Mouse (Mus musculus): ENCODE results near the gene Napsa. TPM values are rescaled to one million over a fixed set of nuclear protein-coding genes. Genes with fewer than 3 reads are reported as not detected.
A peak's percentile ranks its signal among the peaks of the same experiment; 100 is the strongest.

Gene Napsa
- polyA plus RNA-seq, 1 experiment from 2014 or later, result 0.55 TPM

GRCm38 (mm10) chr7:44604139-44604606 lies 32.0 kb downstream of the Napsa start:
- H3K36me3 ChIP-seq (ENCODE audit: control insufficient read depth, insufficient read depth, low read length), result no peaks in the 10 kb centered on the region
- H3K4me2 ChIP-seq (replicated peaks; ENCODE audit: low read depth), result peak overlapping the region; percentile 44
- ATAC-seq (ENCODE audit: low FRiP score, low TSS enrichment) (no peak), DNase-seq (ENCODE audit: low spot score) (peak; percentile 30)
- peak overlapping the region; percentile 21 for H3K4me3 ChIP-seq (ENCODE audit: low read depth, low read length)
- no peaks in the 10 kb centered on the region for H3K9me3 ChIP-seq (ENCODE audit: control insufficient read depth, low read length)
- no peak overlapping the region for H3K9ac ChIP-seq (ENCODE audit: low read length)
- H3K27ac ChIP-seq (replicated peaks), result no peak overlapping the region
- H3K4me1 ChIP-seq (replicated peaks; ENCODE audit: control insufficient read depth, insufficient read depth), result no peaks in the 10 kb centered on the region
- no peaks in the 10 kb centered on the region; the same call in 1 of the 2 replicates for H3K27me3 ChIP-seq (ENCODE audit: control insufficient read depth, insufficient read depth, low read length)
- TF ChIP-seq CTCF (IDR thresholded peaks at IDR 0.05; ENCODE audit: low read depth), result peak; percentile 21; the same call in 1 of the 2 replicates
- no peak for TF ChIP-seq EP300 (optimal IDR thresholded peaks at IDR 0.05)
- under 1% methylated on average over 23 of the region's 25 CpGs for WGBS

DNA sequence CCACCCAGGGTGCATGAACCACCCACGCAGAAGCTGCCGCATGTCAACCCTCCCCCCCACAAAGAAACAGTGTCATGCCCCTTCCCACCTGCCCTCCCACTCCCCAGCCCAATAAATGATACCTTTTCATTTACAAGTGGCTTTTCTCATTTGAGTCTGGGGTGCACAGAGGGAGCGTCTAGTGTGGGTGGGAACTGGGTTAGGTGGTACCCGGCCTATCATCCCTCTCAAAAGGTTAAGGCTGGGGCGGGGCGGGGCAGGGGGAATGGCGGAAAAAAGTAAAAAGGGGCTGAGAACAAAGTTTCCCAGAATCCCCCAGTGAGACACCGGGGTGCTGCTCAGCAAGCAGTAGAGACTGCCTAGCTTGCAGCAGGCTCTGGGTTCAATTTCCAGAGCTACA lies 32.4 kb downstream of the Napsa start:
- Histone ChIP-seq H3K4me2 (replicated peaks; ENCODE audit: low read depth) (peak overlapping the region; percentile 44; the same call in 1 of the 2 replicates), H3K27ac (replicated peaks) (no peak overlapping the region), H3K36me3 (ENCODE audit: control insufficient read depth, insufficient read depth, low read length) (no peaks in the 10 kb centered on the region), H3K4me1 (replicated peaks; ENCODE audit: control insufficient read depth, insufficient read depth) (no peaks in the 10 kb centered on the region), H3K9ac (ENCODE audit: low read length) (no peak overlapping the region), H3K9me3 (ENCODE audit: control insufficient read depth, low read length) (no peaks in the 10 kb centered on the region), H3K27me3 (ENCODE audit: control insufficient read depth, insufficient read depth, low read length) (no peaks in the 10 kb centered on the region; the same call in 1 of the 2 replicates), H3K4me3 (ENCODE audit: low read depth, low read length) (no peak overlapping the region)
- DNase-seq (ENCODE audit: low spot score), result no peak
- no peak for ATAC-seq (ENCODE audit: low FRiP score, low TSS enrichment)
- TF ChIP-seq CTCF (IDR thresholded peaks at IDR 0.05; ENCODE audit: low read depth) (no peak), EP300 (optimal IDR thresholded peaks at IDR 0.05) (no peak)
- 12% methylated on average over 8 of the region's 8 CpGs for WGBS

GRCm38 (mm10) chr7:44605436-44605835 lies 33.3 kb downstream of the Napsa start:
- Histone ChIP-seq H3K27me3 (ENCODE audit: control insufficient read depth, insufficient read depth, low read length) (no peaks in the 10 kb centered on the region; the same call in 1 of the 2 replicates), H3K27ac (replicated peaks) (no peak overlapping the region), H3K4me3 (ENCODE audit: low read depth, low read length) (no peak overlapping the region), H3K36me3 (ENCODE audit: control insufficient read depth, insufficient read depth, low read length) (no peaks in the 10 kb centered on the region), H3K9ac (ENCODE audit: low read length) (no peak overlapping the region), H3K4me2 (replicated peaks; ENCODE audit: low read depth) (no peak overlapping the region), H3K4me1 (replicated peaks; ENCODE audit: control insufficient read depth, insufficient read depth) (no peaks in the 10 kb centered on the region), H3K9me3 (ENCODE audit: control insufficient read depth, low read length) (no peaks in the 10 kb centered on the region)
- no peak for DNase-seq (ENCODE audit: low spot score)
- ATAC-seq (ENCODE audit: low FRiP score, low TSS enrichment), result no peak
- 48% methylated on average over 7 of the region's 7 CpGs for WGBS
- TF ChIP-seq EP300 (optimal IDR thresholded peaks at IDR 0.05) (no peak), CTCF (IDR thresholded peaks at IDR 0.05; ENCODE audit: low read depth) (no peak)

DNA sequence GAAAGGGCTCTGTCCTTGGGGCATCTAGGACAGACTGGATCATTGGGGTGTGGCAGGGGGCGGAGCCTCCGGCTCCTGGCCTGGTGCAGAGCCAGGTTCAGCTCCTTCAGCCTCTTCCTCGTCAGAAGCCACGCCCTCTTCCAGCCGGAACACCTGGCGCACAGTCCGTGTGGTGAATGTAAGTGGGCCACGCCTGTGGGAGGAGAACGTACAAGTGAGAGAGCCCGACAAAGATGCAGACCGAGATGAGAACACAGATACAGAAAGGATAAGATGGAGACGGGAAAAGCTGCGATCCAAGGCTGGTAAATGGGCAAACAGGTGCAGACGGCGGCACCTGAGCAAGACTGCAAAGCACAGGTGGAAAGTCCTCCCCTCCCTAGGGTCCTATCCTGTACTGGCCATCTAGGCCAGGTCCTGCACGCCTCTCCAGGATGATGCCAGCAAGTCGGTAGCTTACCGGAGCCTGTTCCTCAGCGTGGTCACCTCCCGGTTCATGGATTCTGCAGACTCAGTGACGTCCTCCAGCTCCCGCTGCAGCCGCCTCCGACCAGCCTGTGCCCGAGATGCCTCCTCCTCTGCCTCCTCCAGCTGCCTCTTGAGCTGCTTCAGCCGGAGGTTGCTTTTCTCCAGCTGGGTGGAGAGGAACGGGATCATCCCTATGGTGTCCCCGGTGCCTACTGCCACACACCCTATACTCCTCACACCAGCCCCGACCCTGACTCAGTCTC lies 34.2 kb downstream of the Napsa start:
- TF ChIP-seq CTCF (IDR thresholded peaks at IDR 0.05; ENCODE audit: low read depth), result no peak
- no peak for TF ChIP-seq EP300 (optimal IDR thresholded peaks at IDR 0.05)
- H3K4me1 ChIP-seq (replicated peaks; ENCODE audit: control insufficient read depth, insufficient read depth), result no peaks in the 10 kb centered on the region
- no peak overlapping the region for H3K4me3 ChIP-seq (ENCODE audit: low read depth, low read length)
- 11% methylated on average over 29 of the region's 29 CpGs for WGBS
- ATAC-seq (ENCODE audit: low FRiP score, low TSS enrichment) (peak; percentile 76), DNase-seq (ENCODE audit: low spot score) (peak; percentile 84)
- no peaks in the 10 kb centered on the region for H3K36me3 ChIP-seq (ENCODE audit: control insufficient read depth, insufficient read depth, low read length)
- H3K27me3 ChIP-seq (ENCODE audit: control insufficient read depth, insufficient read depth, low read length), result no peaks in the 10 kb centered on the region; the same call in 1 of the 2 replicates
- H3K4me2 ChIP-seq (replicated peaks; ENCODE audit: low read depth), result no peak overlapping the region
- no peaks in the 10 kb centered on the region for H3K9me3 ChIP-seq (ENCODE audit: control insufficient read depth, low read length)
- no peak overlapping the region for H3K27ac ChIP-seq (replicated peaks)
- no peak overlapping the region for H3K9ac ChIP-seq (ENCODE audit: low read length)

- H3K27ac ChIP-seq (replicated peaks), result no peak overlapping the region
- DNase-seq (ENCODE audit: low spot score), result no peak
- H3K36me3 ChIP-seq (ENCODE audit: control insufficient read depth, insufficient read depth, low read length), result no peaks in the 10 kb centered on the region
- no peak overlapping the region for H3K9ac ChIP-seq (ENCODE audit: low read length)
- no peak overlapping the region for H3K4me2 ChIP-seq (replicated peaks; ENCODE audit: low read depth)
- no peaks in the 10 kb centered on the region for H3K9me3 ChIP-seq (ENCODE audit: control insufficient read depth, low read length)
- TF ChIP-seq CTCF (IDR thresholded peaks at IDR 0.05; ENCODE audit: low read depth) (no peak), EP300 (optimal IDR thresholded peaks at IDR 0.05) (no peak)
- no peaks in the 10 kb centered on the region for H3K27me3 ChIP-seq (ENCODE audit: control insufficient read depth, insufficient read depth, low read length)
- ATAC-seq (ENCODE audit: low FRiP score, low TSS enrichment), result no peak
- H3K4me3 ChIP-seq (ENCODE audit: low read depth, low read length), result no peak overlapping the region
- H3K4me1 ChIP-seq (replicated peaks; ENCODE audit: control insufficient read depth, insufficient read depth), result no peaks in the 10 kb centered on the region
- WGBS, result 74% methylated on average over 7 of the region's 7 CpGs
Measured at GRCm38 (mm10) chr7:44612192-44612591, 40.0 kb downstream of the Napsa start.

GRCm38 (mm10) chr7:44614041-44614688 lies 42.0 kb downstream of the Napsa start:
- Histone ChIP-seq H3K9ac (ENCODE audit: low read length) (no peak overlapping the region), H3K4me1 (replicated peaks; ENCODE audit: control insufficient read depth, insufficient read depth) (no peaks in the 10 kb centered on the region), H3K4me2 (replicated peaks; ENCODE audit: low read depth) (no peak overlapping the region), H3K27me3 (ENCODE audit: control insufficient read depth, insufficient read depth, low read length) (no peaks in the 10 kb centered on the region), H3K9me3 (ENCODE audit: control insufficient read depth, low read length) (no peaks in the 10 kb centered on the region), H3K4me3 (ENCODE audit: low read depth, low read length) (no peak overlapping the region), H3K27ac (replicated peaks) (no peak overlapping the region), H3K36me3 (ENCODE audit: control insufficient read depth, insufficient read depth, low read length) (no peaks in the 10 kb centered on the region)
- DNase-seq (ENCODE audit: low spot score) (no peak), ATAC-seq (ENCODE audit: low FRiP score, low TSS enrichment) (no peak)
- WGBS, result 12% methylated on average over 20 of the region's 20 CpGs
- TF ChIP-seq EP300 (optimal IDR thresholded peaks at IDR 0.05) (no peak), CTCF (IDR thresholded peaks at IDR 0.05; ENCODE audit: low read depth) (no peak)

All from stomach, postnatal 0 days (tissue).